Mouse (Mus musculus) ES-E14 (cell line): ENCODE results near the gene Sema3b. TPM values are rescaled to one million over a fixed set of nuclear protein-coding genes. Genes with fewer than 3 reads are reported as not detected.

Experiments
- DNase-seq: peaks from one replicate; pipeline ENCODE4 v3.0.0-alpha.2; 2013; ENCODE audit warnings: low read depth, low spot score
- H3K27ac ChIP-seq: 2 replicates; pipeline ENCODE4 v1.5.1; 2012; ENCODE audit warnings: low read depth, mild to moderate bottlenecking, low read length, moderate library complexity, mixed read lengths; ENCODE audit not compliant: poor library complexity, insufficient read depth, severe bottlenecking
- H3K36me3 ChIP-seq: 2 replicates; pipeline ENCODE4 v1.6.1; 2012; ENCODE audit warnings: mild to moderate bottlenecking, low read length, moderate library complexity, mixed read lengths; ENCODE audit not compliant: control insufficient read depth, poor library complexity, insufficient read depth, severe bottlenecking
- H3K4me1 ChIP-seq, 2 experiments: fragments of 150-350 bp in 1 of 2; sonication (generic) in 1 of 2; 2 replicates each; pipeline ENCODE4 v1.6.1; 2012; ENCODE audit warnings: low read length in 2 of 2, mild to moderate bottlenecking in 1 of 2, mixed read lengths in 1 of 2; ENCODE audit not compliant: control insufficient read depth in 2 of 2, insufficient read depth in 2 of 2, poor library complexity in 1 of 2
- H3K4me3 ChIP-seq, 2 experiments: fragments of 150-350 bp in 1 of 2; sonication (generic) in 1 of 2; 2 replicates each; pipeline ENCODE4 v1.5.1; 2012; ENCODE audit warnings: low read length in 2 of 2, low read depth in 1 of 2, mild to moderate bottlenecking in 1 of 2, mixed read lengths in 1 of 2; ENCODE audit not compliant: insufficient read depth in 1 of 2, poor library complexity in 1 of 2, severe bottlenecking in 1 of 2
- H3K9ac ChIP-seq: 2 replicates; pipeline ENCODE4 v1.6.1; 2012; ENCODE audit warnings: low read depth, mild to moderate bottlenecking, low read length, mixed read lengths; ENCODE audit not compliant: poor library complexity, insufficient read depth, severe bottlenecking
- H3K9me3 ChIP-seq: fragments of 150-350 bp; sonication (generic); 2 replicates; pipeline ENCODE4 v1.6.1; 2012; ENCODE audit warnings: low read depth, mild to moderate bottlenecking, low read length; ENCODE audit not compliant: control insufficient read depth, insufficient read depth
- CHD2 ChIP-seq: IDR thresholded peaks from 2 replicates; pipeline ENCODE4 v1.6.1; 2014; ENCODE audit warnings: mild to moderate bottlenecking, low read depth, low read length, inconsistent platforms
- HCFC1 ChIP-seq: IDR thresholded peaks from 2 replicates; pipeline ENCODE4 v1.6.1; 2012; ENCODE audit warnings: low read length, inconsistent platforms, borderline replicate concordance; ENCODE audit not compliant: insufficient read depth
- MAFK ChIP-seq: IDR thresholded peaks from 2 replicates; pipeline ENCODE4 v1.6.1; 2014; ENCODE audit warnings: mild to moderate bottlenecking, low read depth, low read length, inconsistent platforms; ENCODE audit not compliant: insufficient read depth
- ZC3H11A ChIP-seq: IDR thresholded peaks from 2 replicates; pipeline ENCODE4 v1.6.1; 2012; ENCODE audit warnings: low read depth, mild to moderate bottlenecking, inconsistent platforms, low read length, borderline replicate concordance
- ZNF384 ChIP-seq: IDR thresholded peaks from 2 replicates; pipeline ENCODE4 v1.6.1; 2012; ENCODE audit warnings: low read depth, low read length, inconsistent platforms
- in situ Hi-C, 2 experiments: fragments of 600-800 bp; cut with MboI; formaldehyde crosslinking; loops; one replicate each; pipeline ENCODE4 v1.15.1; 2025; ENCODE audit warnings: low sequenced_read_pairs in 2 of 2, inconsistent platforms in 1 of 2; ENCODE audit not compliant: unreplicated experiment in 2 of 2
- total RNA-seq: library from RNA; depleted of rRNA; stranded (reverse); fragments of 300-350 nt; gene quantifications from 2 replicates; pipeline ENCODE4 v1.2.3, GENCODE M21; 2012

Gene Sema3b
- total RNA-seq, 1 experiment, result 7.4 TPM

DNA sequence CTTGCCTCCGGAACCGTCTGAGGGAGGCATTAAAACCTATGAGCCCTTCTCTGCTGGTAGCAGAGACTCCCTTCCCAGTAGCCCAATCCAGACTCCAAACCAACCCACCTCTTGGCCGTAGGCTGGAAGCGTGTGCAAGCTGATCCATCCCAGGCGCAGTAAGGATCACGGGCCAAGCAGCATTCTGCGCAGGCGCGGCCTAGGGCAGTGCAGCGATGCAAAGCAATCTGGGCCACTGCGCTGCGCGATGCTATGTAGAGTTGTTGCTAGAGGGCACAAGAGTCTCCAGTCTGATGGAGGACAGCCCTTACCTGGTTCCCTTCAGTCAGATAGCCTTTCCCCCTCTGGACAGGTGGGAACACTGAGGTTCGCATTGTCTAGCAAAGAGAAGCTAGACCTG, 9.2 kb downstream of the Sema3b start:
- TF ChIP-seq MAFK, result no peak
- TF ChIP-seq ZNF384, result no peak
- TF ChIP-seq ZC3H11A, result no peak
- Histone ChIP-seq H3K4me3 (peak overlapping the region; percentile 1 to 46; a peak in 3 of 4 replicates), H3K27ac (no peak overlapping the region)

DNA sequence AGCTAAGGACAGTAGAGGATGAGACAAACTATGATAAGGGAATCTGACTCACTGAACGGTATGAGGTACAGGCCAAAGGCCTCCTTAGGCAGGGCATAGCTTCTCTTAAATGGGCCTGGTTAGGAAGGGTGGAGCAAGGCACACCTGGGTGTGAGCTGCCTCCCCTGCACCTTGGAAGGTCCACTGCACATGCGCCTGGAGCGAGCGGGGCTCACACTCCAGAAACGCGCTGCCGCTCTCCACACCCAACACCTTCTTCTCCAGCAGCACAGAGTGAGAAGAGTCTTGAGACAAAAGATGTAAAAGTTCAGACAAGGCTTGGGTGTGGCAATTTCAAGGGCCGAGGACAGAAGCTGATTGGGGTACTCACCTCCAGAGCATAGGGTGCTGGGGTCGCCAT, 9.6 kb downstream of the Sema3b start:
- in situ Hi-C loops, result no loop called here
- peak overlapping the region; percentile 1 to 46; a peak in 3 of 4 replicates for H3K4me3 ChIP-seq
- DNase-seq, result no peak
- H3K4me1 ChIP-seq, result peaks cover 4 to 18% of the 10 kb centered on the region in 2 experiments; a peak in 2 of 4 replicates
- H3K9ac ChIP-seq, result 0 out of 2 replicates have a peak overlapping the region, but pooled peaks have one; percentile 11
- H3K9me3 ChIP-seq, result no peaks in the 10 kb centered on the region
- 0 out of 2 replicates have a peak, but pooled peaks cover 3% of the 10 kb centered on the region for H3K36me3 ChIP-seq
- no peak overlapping the region for H3K27ac ChIP-seq
- TF ChIP-seq ZNF384, result no peak

More for the DNA sequence above, 9.2 kb downstream of the Sema3b start:
- in situ Hi-C loops, result no loop called here
- Histone ChIP-seq H3K4me1 (peaks cover 4 to 17% of the 10 kb centered on the region in 2 experiments; a peak in 2 of 4 replicates), H3K9me3 (no peaks in the 10 kb centered on the region), H3K36me3 (no peaks in the 10 kb centered on the region), H3K9ac (no peak overlapping the region)
- DNase-seq, result no peak

DNA sequence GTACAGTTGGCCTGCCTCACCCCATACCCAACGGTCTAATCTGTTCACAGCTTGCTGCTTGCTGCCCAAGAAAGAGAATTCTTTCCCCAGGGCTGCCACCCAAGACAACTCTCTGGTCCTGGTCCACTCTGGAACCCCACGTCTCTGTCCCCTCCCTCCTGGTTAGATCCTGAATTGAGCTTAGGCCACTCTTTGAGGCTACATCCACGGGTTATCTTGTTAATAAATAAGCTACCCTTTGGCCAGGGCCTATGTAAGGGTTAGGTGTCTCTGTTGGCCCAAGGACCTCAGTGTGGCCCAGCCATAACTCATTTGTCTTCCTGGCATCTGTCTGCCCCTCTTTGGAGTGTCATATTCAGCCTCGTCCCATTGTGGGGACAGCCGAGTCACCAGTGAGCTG, 10.6 kb downstream of the Sema3b start:
- Histone ChIP-seq H3K4me3 (peak overlapping the region; percentile 54 to 65; a peak in 3 of 4 replicates), H3K36me3 (peaks cover 9% of the 10 kb centered on the region), H3K27ac (no peak overlapping the region), H3K9ac (peak overlapping the region; percentile 39; the same call in 1 of the 2 replicates), H3K9me3 (no peaks in the 10 kb centered on the region), H3K4me1 (peaks cover 4 to 21% of the 10 kb centered on the region in 2 experiments; a peak in 2 of 4 replicates)
- no peak for DNase-seq
- TF ChIP-seq CHD2, result no peak
- in situ Hi-C loops, result no loop called here

DNA sequence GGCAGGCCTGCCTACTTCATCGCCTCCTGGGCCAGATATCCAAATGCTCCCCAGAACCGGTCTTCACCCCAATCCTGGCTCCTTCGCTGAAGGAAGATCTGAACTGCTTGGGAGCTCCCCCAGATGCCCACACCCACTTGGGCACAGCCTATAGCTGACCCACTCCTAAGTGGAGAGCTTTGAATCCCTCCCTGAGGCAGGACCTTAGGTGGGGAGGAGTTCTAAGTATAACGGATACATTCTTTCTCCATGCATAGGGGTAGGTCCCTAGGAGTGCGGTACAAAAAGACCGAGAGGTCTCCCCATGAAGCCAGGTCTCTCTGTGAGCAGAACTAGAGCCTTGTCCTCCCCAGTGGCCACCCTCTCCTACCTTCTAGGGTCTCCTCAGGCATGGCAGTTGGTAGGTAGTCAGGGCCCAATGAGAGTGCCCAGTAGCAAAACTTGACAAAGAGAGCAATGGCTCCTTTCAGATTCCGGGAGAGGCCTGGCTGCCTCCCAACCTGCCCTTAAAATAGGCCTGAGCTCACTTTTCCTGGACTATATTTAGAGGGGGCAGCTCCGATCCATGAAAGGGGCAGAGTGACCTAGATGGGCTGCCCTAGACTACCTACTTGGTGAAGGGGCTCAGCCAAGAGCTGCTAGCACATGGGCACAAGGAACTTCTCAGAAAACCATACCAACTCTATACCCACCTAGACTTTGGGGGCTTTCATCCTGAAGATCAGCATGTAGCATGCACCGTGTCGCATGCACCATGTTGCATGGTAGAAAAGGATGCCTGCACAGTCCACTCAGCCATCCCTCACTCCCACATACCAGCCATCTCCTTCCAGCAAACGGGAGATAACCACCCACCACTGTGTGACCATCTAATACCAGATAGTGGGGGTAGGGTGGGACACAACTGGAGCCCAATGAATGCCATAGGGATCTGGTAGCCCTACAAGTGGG, 12.1 kb downstream of the Sema3b start:
- peaks cover 4 to 25% of the 10 kb centered on the region in 2 experiments; a peak in 2 of 4 replicates for H3K4me1 ChIP-seq
- DNase-seq, result no peak
- H3K36me3 ChIP-seq, result peaks cover 22% of the 10 kb centered on the region
- H3K4me3 ChIP-seq, result no peak overlapping the region
- no peaks in the 10 kb centered on the region for H3K9me3 ChIP-seq
- H3K27ac ChIP-seq, result no peak overlapping the region
- H3K9ac ChIP-seq, result no peak overlapping the region
- in situ Hi-C loops, result no loop called here
- TF ChIP-seq ZC3H11A (no peak), MAFK (no peak), ZNF384 (no peak), CHD2 (no peak), HCFC1 (no peak)
